Mouse (Mus musculus) natural killer cell, adult 2 months (primary cell): Measurements from ENCODE around the gene Eral1.

Experiments used
- DNase-seq, 2 experiments: peaks; one replicate each; pipeline ENCODE4 v3.0.0; 2022; ENCODE audit warnings: low spot score in 2 of 2

The Eral1 gene

DNA sequence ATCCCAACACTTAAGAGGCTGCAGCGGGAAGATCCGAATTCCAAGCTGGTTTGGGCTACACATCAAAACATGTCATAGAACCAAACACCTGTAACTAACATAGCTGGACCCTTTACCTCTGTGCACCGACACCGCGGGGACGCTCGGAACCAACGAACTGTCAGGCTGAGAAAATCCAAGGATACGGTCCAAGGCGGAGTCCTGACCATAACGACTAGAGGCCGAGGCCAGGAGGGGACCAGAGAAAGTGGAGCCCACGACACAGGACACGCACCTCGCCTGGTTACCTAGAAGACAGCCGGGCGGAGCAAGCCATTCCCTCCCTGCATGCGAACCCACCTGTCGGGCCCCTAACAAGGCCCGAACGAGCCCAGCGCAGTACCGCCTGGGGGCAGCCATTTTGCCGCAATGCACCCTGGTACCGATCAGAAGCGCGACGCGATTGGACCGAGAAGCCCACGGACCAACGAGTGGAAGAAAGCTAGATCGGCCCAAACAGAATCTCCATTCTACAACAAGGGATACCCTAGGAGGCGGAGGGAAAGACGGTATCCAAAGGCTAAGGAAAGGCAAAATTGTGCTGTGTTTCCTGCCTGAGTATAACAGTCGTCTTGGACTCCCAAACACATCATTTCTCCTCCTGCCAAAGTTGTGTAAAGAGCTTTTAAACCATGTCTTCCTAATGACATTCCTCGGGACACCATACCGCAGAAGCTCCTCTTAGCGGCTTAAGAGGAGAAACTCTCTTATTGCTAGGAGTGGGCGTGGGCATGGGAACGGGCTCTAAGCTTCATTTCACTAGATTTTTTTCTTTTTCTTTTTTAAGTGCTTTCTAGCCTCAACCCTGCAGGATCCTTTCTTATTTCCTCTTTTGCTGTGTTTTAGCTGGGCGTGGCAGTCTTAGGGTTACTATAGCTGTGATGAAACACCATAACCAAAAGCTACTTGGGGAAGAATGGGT lies at the start of gene Eral1:
Gene Eral1, minus strand, starts transcription at position 423 of the 961 bp plus-strand sequence.
- DNase-seq = peak; percentile 59 to 69

DNA sequence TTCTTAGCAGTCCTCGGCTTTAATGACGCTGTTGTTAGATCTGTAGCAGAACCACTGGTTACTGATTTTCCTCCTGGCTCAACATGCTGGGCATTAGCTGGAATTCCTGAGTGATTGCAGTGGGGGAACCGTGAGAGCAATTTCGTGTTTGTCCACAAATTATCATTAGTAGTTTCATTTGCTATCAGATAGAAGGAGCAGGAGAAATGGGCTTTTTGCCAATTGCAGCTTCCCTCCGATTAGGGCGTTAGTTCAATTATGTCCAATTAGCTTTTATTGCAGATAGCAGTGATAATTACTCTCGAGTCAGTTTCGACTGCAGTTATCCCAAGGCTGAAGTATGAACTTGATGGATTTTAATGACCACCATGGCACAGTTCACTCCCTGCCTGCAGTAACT lies 49.3 kb upstream of the Eral1 start:
- no peak for DNase-seq

DNA sequence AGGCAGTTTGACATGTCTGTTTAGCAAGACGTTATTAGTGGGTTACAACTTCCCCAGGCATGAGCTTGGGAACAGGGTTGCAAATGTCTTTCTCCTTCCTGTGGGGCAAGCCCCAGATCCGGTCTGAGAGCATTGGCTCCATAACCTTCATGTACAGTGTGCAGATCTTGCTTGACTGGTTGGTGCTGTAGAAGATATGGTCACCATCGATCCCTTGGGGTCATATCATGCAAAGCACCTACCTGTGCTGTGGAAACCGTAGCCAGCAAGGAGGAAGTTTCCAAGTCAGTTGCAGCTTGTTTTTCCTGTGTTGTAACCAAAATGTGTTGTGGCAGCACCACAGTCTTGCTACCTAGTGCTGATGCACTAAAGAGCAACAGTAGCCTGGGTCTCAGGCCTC lies 46.6 kb upstream of the Eral1 start:
- DNase-seq = peak in 1 of 2 experiments; percentile 7

- no peak for DNase-seq
Measured at GRCm38 (mm10) chr11:78125691-78126090, 45.5 kb upstream of the Eral1 start.

- no peak for DNase-seq
Measured at GRCm38 (mm10) chr11:78123782-78124181, 43.6 kb upstream of the Eral1 start.

DNA sequence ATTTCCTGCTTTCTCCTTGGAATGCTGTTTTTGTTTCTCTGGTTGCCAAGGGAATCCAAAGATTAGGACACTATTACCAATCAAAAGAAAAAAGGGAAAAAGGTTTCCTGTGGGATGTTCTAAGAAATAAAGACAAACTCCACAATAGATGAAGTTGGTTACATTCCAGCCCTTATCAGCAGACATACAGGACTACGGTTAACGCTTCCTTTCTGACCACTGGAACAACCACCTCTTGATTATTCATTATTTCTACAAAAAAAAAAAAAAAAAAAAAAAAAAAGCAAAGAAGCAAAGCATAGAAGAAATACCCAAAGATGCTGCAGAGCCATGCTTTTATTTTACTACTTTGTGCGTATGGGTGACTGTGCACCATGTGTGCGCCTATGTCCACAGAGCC lies 42.6 kb upstream of the Eral1 start:
- no peak for DNase-seq

DNA sequence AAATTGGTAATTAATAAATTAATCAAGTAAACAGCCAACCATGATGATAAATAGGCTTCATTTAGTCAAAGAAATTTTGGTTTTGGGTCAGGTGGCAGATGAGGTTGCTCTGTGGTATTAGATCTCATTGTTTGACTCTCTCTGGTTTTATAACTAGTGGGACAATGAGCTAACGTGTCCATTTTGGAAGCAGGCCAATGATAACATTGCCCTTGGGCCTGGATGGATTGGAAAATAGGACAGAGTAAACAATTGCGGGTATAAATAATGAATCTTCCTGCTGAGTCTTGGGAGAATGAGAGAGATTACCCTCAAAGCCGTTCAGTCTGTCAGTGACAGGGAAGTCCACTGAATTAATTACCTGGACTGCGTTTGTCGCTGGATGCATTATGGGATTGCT lies 41.0 kb upstream of the Eral1 start:
- no peak for DNase-seq

DNA sequence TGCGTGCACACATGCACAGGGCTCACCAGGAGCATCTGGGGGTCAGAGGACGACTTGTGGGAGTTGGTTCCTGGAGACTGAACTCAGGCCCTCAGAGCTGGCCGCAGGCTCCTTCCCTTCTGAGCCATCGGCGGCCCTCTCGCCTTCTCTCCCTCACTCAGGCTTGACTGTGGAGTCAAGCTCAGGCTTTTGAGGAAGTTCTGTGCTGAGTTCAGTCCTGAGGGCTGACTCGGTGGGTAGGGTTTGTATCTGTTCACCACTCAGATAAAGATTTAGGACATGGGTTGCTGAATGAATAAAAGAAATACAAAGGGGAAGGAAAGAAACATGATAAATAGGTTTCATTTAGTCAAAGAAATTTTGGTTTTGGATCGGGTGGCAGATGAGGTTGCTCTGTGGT lies 39.7 kb upstream of the Eral1 start:
- DNase-seq = no peak

DNA sequence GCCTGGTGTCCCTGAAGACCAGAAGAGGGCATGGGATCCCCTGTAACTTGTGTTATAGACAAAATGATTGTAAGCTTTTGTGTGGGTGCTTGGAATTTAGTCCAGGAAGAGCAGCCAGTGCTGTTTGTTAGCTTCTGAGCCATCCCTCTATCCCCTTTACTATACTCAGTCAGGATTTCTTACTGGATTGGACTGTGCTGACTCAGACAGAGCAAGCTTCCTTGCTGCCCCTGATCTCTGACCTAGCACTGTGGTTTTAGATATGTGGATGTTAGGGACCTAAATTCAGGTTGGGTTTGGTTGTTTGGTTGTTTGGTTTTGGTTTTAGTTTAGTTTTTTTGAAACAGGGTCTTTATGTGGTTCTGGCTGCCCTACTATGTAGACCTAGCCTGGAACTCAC lies 38.3 kb upstream of the Eral1 start:
- no peak for DNase-seq

DNA sequence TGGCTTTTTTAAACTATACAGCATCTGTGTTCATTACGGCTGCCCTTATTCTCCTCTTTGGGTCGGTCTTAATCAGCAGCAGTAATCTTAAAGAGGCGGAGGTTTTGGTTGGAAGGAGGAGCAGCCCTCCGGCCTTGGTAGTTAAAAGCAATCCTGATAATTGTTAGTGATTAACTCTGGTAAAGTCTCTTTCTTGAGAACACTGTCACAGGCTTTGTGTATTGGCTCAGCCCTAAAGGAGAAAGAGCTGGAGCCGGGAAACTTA lies 35.9 kb upstream of the Eral1 start:
- no peak for DNase-seq

- DNase-seq = peak; percentile 49 to 50
Measured at GRCm38 (mm10) chr11:78115367-78116145, 35.4 kb upstream of the Eral1 start.

DNA sequence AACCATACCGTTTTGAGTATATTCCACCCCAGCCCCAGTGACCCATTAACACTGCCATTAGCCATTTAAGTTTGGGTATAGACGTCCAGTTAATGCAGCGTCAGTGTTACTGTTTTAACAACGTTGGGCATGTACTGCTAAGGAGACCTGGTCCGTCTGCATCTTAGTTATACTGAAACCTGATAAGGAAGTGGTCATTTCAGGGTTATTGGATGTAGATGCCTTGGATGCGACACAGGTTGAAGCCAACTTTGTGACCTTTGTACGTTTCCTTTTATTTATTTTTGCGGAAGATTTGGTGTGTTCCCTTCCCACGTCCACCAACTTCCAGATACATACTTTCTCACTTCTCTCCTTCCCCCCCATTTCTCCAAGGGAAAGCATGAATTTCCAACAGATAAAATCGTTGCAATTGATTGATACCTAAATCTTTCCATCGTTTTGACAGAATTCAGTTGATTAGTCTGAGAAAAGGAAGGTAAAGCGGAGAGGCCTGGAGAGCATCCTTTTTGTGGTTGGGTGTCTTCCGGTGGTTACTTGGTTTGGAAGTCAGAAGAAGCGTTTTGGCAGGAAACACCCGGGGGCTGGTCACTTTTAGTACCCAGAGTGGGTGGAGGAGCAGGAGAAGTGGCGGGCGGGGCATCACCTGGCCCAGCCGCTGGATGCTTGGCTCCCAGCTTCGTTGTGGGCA lies 34.6 kb upstream of the Eral1 start:
- DNase-seq = no peak

GRCm38 (mm10) chr11:78113616-78114015 lies 33.4 kb upstream of the Eral1 start:
- DNase-seq = no peak

GRCm38 (mm10) chr11:78104501-78104900 lies 24.3 kb upstream of the Eral1 start:
- DNase-seq = no peak

DNA sequence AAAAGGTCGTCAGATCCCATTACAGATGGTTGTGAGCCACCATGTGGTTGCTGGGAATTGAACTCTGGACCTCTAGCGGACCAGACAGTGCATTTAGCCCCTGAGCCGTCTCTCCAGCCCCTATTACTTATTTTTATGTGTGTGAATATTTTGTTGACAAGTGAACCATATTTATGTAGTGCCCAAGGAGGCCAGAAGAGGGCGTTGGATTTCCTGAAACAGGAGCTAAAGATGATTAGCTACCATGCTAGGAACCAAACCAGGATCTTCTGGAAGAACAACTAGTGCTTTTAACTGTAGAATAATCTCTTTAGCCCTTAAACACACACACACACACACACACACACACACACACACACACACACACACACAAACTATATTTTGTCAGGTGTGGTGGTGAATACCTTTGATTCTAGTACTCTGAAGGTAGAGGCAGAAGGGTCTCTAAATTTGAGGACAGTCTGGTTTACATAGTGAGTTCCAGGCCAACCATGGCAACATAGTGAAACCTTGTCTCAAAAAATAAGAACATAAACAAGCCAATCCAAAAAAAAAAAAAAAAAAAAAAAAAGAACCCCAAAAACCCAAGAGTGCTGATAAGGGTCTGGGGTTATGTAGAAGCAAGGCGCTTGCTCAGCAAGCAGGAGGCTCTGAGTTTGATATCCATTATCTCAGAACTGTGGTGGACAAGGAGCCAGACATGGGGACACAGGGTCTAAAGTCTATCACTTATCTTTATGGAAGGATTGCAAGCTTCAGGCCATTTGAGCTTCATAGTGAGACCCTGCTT lies 23.0 kb upstream of the Eral1 start:
- no peak for DNase-seq

GRCm38 (mm10) chr11:78102142-78102541 lies 22.0 kb upstream of the Eral1 start:
- DNase-seq = no peak

GRCm38 (mm10) chr11:78100746-78101145 lies 20.6 kb upstream of the Eral1 start:
- DNase-seq = no peak

GRCm38 (mm10) chr11:78097077-78097476 lies 16.9 kb upstream of the Eral1 start:
- no peak for DNase-seq

DNA sequence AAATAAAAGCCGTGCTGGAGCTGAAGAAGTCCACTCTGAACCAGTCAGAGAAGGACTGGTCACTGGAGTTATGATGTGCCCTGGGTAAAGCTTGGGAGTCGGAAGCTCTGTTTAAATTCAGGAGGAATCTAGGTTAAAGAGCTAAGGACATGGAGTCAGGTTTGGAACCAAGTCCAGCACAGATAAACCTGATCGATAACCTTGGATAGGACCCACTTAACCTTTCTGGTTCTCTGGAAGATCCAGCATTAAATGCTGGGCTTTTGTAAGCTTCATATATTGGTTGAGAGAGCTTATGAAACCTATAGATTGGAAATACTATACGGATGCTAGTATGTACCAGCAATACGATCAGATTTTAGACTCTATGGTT lies 14.9 kb upstream of the Eral1 start:
- DNase-seq = no peak

DNA sequence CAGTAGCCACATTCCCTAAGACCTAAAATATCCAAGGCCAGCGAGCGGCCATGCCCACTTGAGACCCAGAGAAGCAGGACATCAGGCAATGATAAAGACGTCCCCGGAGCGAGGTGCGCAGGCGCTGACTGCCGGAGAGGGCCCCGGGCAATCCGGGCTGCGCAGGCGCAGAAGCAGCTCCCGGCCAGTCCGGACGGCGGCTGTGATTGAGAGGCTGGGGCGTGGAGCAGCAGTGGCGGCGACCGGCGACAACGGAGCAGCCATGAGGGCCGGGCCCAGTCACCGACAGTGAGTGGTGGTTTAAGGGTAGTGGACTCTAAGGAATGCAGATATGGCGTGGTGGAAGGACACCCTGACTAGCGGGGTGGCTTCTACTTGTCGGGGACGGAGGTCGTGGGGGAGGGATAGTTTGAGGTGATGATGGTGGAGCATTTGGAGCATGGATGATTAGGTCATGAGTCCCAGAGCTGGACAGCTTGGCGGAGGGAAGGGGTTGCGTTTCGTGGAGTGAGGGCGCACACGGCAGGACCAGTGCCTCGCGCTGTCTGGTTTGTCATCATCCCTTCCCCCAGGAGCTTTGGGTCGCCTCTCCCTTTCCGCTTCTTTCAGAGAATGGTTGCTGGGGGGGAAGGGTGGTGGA lies 14.4 kb upstream of the Eral1 start, which contains the start of gene Fam222b:
Gene Fam222b, plus strand, starts transcription at position 157 of the 640 bp plus-strand sequence.
- DNase-seq = peak; percentile 89 to 91

GRCm38 (mm10) chr11:78094137-78094503 lies 13.9 kb upstream of the Eral1 start:
- no peak for DNase-seq
